Mouse (Mus musculus) CH12.LX (cell line): ENCODE measurements around the gene Bmpr1a.

Experiments used
- CHD2 ChIP-seq: IDR thresholded peaks from 2 replicates; pipeline ENCODE4 v1.6.1; 2011; ENCODE audit warnings: low read length, improper control_type of control experiment
- CTCF ChIP-seq, 2 experiments: IDR thresholded peaks in 1 of 2; conservative IDR thresholded peaks in 1 of 2; 2 replicates each; pipeline ENCODE4 v1.5.1; 2011 to 2012; ENCODE audit warnings: low read depth in 2 of 2, low read length in 2 of 2, improper control_type of control experiment in 1 of 2, inconsistent platforms in 1 of 2, mild to moderate bottlenecking in 1 of 2, moderate library complexity in 1 of 2
- KAT2A ChIP-seq: IDR thresholded peaks from 2 replicates; pipeline ENCODE4 v1.6.1; 2012; ENCODE audit warnings: low read length, improper control_type of control experiment, inconsistent platforms; ENCODE audit not compliant: insufficient replicate concordance
- MAZ ChIP-seq: IDR thresholded peaks from 2 replicates; pipeline ENCODE4 v1.6.1; 2012; ENCODE audit warnings: low read depth, mild to moderate bottlenecking, inconsistent platforms, low read length, improper control_type of control experiment, moderate library complexity
- POLR2A ChIP-seq: IDR thresholded peaks from 2 replicates; pipeline ENCODE4 v1.6.1; 2011; ENCODE audit warnings: low read depth, mild to moderate bottlenecking, improper control_type of control experiment, low read length
- TBP ChIP-seq: conservative IDR thresholded peaks from 2 replicates; pipeline ENCODE4 v1.6.1; 2011; ENCODE audit warnings: low read depth, low read length, improper control_type of control experiment
- UBTF ChIP-seq: IDR thresholded peaks from 2 replicates; pipeline ENCODE4 v1.6.1; 2012; ENCODE audit warnings: low read depth, mild to moderate bottlenecking, inconsistent platforms, low read length, improper control_type of control experiment, moderate library complexity
- ZC3H11A ChIP-seq: IDR thresholded peaks from 2 replicates; pipeline ENCODE4 v1.6.1; 2012; ENCODE audit warnings: low read depth, mild to moderate bottlenecking, inconsistent platforms, low read length, improper control_type of control experiment

DNA sequence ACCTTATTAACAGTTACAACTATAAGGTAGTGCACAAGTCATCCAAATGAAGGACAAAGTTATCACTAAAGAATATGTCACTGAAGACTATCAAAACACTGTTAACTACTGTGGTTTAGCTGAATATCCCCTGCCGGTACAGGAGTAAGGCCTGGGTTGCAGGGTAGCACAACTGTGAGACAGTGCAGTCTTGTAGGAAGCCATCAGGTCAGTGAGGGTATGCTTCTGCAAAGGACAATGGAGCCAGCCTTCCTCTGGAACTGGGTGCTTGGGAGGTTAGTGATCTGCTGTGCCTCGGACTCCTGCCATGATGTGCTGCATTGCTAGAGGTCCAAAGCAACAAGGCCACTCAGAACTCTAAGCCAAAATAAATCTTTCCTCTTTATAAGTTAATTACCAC lies 43.8 kb downstream of the Bmpr1a start:
- TF ChIP-seq POLR2A: no peak
- no peak for TF ChIP-seq TBP
- no peak for TF ChIP-seq CHD2
- TF ChIP-seq MAZ: no peak
- no peak for TF ChIP-seq ZC3H11A
- no peak for TF ChIP-seq KAT2A
- no peak for TF ChIP-seq CTCF (conservative IDR thresholded peaks at IDR 0.05 in 1 of 2, IDR thresholded peaks at IDR 0.05 in 1 of 2; ENCODE audit: low read depth in 2 of 2, low read length in 2 of 2)
- TF ChIP-seq UBTF: no peak
